Mouse (Mus musculus) R1 (cell line): ENCODE measurements at regions not wholly inside any gene's neighbourhood (a gene's known extent, or its start where the extent isn't known, plus 50 kb on each side); places are given as distances from the start of the nearest gene placed in this dataset.

ENCODE experiments used
- DNase-seq: peaks from one replicate; pipeline ENCODE4 v3.0.0-alpha.2; 2018; ENCODE audit warnings: low read depth, low spot score

GRCm38 (mm10) chr15:61770721-61771542, 848.1 kb upstream of the A1bg start:
- peak; percentile 15 for DNase-seq

- no peak for DNase-seq
Measured at GRCm38 (mm10) chr15:61766544-61767094, 843.8 kb upstream of the A1bg start.

- no peak for DNase-seq
Measured at GRCm38 (mm10) chr15:61753802-61754201, 831.0 kb upstream of the A1bg start.

- DNase-seq, result no peak
Measured at GRCm38 (mm10) chr15:61723696-61724095, 800.9 kb upstream of the A1bg start.

GRCm38 (mm10) chr15:61718486-61718885, 795.7 kb upstream of the A1bg start:
- DNase-seq, result no peak

- no peak for DNase-seq
Measured at GRCm38 (mm10) chr15:61717216-61717615, 794.4 kb upstream of the A1bg start.

DNA sequence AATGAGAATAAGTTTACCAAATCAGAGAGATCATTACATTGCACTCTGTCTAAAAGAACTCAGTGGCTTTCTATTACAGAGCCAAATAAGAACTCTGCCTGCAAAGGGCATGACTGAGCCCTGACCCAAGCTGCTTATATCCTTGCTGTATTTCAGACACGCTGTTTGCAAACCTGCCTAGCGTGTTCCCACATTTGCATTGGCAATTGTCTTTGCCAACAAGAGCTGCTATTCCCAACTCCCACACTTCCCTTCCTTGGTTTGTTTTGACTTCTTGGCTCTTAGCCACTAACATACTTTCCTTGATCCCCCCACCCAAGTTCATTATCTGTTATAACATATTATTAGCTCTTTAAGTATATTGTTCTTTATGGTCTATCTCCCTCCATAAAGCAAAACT, 791.1 kb upstream of the A1bg start:
- no peak for DNase-seq

DNA sequence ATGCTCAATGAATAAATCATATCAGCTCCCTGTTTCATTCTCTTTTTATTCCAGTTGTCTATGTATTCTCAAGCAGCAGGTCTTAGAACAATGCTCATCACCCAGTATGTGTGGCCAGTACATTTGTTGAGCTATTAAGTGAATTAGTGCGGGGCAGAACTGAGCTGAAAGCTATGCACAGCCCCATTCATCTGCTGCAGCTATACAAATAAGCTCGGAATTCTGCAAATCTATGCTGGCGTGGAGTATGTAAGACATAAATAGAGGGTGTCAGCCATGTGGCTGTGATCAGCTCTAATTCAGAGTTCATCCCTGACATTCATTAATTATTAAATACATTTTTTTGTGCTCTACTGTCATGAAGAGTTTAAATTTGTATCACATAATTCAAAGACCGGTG, 786.1 kb upstream of the A1bg start:
- DNase-seq, result no peak

GRCm38 (mm10) chr15:61707952-61708351, 785.1 kb upstream of the A1bg start:
- DNase-seq, result no peak

DNA sequence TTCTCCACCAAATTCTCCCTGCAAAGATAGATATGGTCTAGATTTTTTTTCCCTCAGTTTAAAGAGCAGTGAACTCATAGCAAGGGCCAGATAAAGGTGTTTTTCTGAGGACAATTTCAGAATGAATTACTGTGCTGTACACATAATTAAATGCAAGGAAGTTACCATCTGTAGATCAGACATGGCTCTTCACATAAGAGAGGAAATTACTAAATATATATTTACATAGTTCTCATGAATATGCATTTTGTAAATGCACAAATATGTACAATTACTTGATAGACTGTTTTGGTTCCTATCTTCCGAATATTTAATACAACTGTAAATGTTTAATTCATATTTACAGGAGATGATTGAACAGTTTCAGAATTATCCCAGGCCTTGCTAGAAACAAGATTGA, 769.9 kb upstream of the A1bg start:
- DNase-seq, result no peak

DNA sequence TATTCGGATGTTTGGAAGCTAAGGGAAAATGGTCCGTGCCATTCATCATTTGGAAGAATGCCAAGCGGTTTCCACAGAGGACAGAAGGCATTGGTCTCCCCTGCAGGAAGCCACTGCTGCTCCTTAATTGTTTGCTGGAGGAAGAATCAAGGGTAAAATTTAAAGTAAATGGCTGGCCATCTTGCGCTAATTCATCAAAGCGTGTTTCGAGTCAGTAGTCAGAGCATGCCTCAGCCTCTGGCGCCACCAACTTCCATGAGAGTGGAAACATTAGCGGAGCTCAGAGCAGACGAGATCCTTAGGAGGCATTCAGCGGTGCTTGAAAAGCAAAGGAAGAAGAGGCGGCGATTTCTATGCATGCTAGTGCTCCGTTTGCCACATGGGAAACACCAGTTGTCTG, 767.6 kb upstream of the A1bg start:
- no peak for DNase-seq

GRCm38 (mm10) chr15:61689776-61690397, 767.1 kb upstream of the A1bg start:
- DNase-seq, result no peak

- DNase-seq, result no peak
Measured at GRCm38 (mm10) chr15:61682968-61683367, 760.2 kb upstream of the A1bg start.

GRCm38 (mm10) chr15:61670556-61670955, 747.7 kb upstream of the A1bg start:
- no peak for DNase-seq

DNA sequence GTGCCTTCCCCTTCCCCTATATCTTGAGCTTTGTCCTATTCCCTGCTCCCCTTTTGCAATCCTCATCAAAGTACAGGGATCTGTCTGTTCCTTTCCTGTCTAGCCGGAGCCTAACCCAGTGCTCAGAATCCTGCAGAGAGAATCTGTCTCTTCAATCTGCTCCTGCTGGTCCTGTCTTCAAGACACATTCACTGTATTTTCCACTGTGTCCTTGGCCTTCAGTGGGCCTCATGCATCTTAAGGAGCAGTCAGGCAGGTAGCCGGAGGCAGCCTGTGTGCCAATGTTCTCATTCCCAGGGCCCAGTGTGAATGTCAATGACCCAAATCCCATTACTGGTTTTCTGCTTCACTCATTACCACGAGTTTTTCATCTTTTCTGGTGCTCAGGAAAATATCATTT, 737.8 kb upstream of the A1bg start:
- DNase-seq, result no peak

DNA sequence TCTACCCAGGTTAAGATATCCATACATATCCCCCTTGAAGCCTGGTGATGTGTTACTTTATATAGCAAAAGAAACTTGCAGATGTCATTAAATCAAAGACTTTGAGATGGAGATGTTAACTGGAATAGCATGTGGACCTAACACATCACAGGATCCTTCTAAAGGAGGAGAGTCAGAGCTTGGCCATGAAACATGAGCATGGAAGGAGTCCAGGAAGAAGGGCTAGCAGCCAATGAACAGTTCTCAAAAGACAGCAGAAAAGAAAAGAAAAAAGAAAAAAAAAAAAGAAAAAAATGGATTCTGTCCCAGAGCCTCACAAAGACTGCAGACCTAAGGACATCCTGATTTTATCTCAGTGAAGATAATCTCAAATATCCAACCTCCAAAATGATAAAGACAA, 734.1 kb upstream of the A1bg start:
- no peak for DNase-seq

- DNase-seq, result no peak
Measured at GRCm38 (mm10) chr15:61654846-61655245, 732.0 kb upstream of the A1bg start.

DNA sequence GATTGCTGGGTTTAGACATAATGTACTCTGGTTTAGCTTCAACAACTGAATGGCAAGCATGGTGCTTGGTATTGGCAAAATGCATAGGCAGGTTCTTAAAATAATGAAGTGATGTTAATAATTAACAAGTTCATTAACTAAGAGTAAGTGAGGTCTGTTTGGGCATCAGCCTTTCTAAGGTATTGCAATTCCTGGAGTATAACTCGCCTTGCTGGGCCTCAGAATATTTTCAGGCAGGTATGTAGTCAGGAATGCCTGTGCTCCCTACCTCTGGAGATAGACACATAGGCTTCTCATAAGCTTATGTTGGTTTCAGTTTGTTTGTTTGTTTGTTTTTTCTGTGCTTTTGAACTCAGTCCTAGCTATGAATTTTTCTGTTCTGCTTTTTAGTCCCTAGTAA, 731.0 kb upstream of the A1bg start:
- DNase-seq, result no peak

GRCm38 (mm10) chr15:61618638-61619500, 696.1 kb upstream of the A1bg start:
- DNase-seq, result peak; percentile 14

- no peak for DNase-seq
Measured at GRCm38 (mm10) chr15:61610662-61611061, 687.9 kb upstream of the A1bg start.

DNA sequence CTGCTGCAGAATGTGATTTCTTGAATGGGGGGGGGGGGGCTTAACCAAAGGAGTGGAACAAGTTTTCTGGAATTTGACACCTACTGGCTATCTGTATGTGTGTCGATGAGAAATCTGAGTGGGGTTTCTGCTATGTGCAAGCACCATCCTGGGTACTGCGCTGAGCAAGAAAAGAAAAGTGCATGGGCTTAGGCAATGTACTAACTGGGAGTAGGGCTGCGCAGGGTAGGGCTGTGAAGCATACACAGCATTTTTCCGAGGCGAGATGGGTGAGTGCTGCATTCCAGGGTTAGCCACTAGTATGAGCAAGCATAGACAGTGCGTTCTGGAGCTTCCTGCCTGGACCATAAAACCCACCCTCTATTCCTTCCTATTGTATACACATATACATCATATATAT, 686.8 kb upstream of the A1bg start:
- no peak for DNase-seq

DNA sequence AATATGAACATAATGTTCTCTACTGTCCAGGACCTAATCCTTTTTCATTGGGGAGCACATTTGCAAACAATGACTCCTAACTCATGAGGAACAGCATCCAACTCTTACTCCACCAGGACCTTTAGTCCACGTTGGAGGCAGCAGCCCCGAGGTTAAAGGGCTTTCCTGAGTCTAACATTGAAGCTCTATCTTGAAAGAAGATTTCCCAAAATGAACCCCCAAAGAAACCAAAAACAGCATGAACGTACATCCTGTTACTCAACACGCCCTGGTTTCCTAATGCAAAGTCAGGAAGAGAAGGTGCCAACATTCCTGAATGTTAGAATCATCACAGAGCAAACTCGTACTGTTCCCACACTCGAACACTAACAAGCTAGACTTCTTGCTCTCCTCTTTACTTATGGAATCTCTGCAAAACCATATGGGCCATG, 685.5 kb upstream of the A1bg start:
- DNase-seq, result no peak
